7 mouse cellular contexts compared by ENCODE assay signal in the genomic region with DNA sequence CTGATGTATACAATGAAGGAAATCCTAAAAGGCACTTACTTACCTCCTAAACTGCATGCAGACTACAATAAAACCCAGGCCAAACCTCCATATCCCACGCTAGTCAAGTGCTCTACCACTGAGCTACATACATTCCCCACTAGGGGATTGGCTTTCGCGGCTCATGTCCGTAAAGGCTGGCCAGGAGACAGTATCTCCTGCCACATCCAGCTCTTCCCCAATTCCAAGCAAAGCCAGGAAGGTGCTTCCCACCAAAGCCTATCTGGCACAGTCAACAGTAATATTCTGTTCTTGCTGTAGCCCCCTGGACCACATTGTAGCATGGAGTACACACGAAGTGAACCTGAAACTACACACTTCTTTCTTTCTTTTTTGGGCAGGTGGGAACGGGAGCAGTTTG. TPM values are rescaled to one million over a fixed set of nuclear protein-coding genes. Genes with fewer than 3 reads are reported as not detected.
A peak's percentile ranks its signal among the peaks of the same experiment; 100 is the strongest.
DNase-seq lines count a peak whose midpoint lies in the region; ATAC-seq and TF ChIP-seq lines count a peak whose summit lies in the region.

No protein-coding gene starts in this region.

- H3K9ac ChIP-seq in lung, embryonic 14.5 days = peak overlapping the region; percentile 83
- H3K9ac ChIP-seq in embryonic facial prominence, embryonic 12.5 days = peak overlapping the region; percentile 90

- no peak for DNase-seq in lung, embryonic 14.5 days
- DNase-seq in lung, postnatal 36 days = no peak
- no peak for DNase-seq in limb, embryonic 10.5 days (ENCODE audit: low spot score)
- DNase-seq in adipocyte (ENCODE audit: low spot score) = no peak
- DNase-seq in right cerebral cortex, adult 18-20 months = no peak

- H3K9me3 ChIP-seq in lung, embryonic 14.5 days (ENCODE audit: low read depth, low read length) = no peaks in the 10 kb centered on the region
- H3K9me3 ChIP-seq in embryonic facial prominence, embryonic 12.5 days = no peaks in the 10 kb centered on the region
- H3K9me3 ChIP-seq in limb, embryonic 10.5 days (replicated peaks) = no peaks in the 10 kb centered on the region

- peaks cover 2% of the 10 kb centered on the region; the same call in 1 of the 2 replicates for H3K36me3 ChIP-seq in lung, embryonic 14.5 days (ENCODE audit: insufficient read depth)
- H3K36me3 ChIP-seq in embryonic facial prominence, embryonic 12.5 days = peaks cover 29% of the 10 kb centered on the region
- peaks cover 28% of the 10 kb centered on the region for H3K36me3 ChIP-seq in limb, embryonic 10.5 days
- peaks cover 23% of the 10 kb centered on the region for H3K36me3 ChIP-seq in small intestine, adult 2 months (ENCODE audit: control insufficient read depth, insufficient read depth, low read length)

- peak overlapping the region; percentile 93 for H3K4me3 ChIP-seq in lung, embryonic 14.5 days (ENCODE audit: low read depth, low read length)
- peak overlapping the region; percentile 88 for H3K4me3 ChIP-seq in embryonic facial prominence, embryonic 12.5 days
- H3K4me3 ChIP-seq in limb, embryonic 10.5 days = peak overlapping the region; percentile 96
- H3K4me3 ChIP-seq in small intestine, adult 2 months (ENCODE audit: low read depth, low read length) = peak overlapping the region; percentile 96

- no peak for ATAC-seq in lung, embryonic 14.5 days (ENCODE audit: insufficient read depth)
- ATAC-seq in embryonic facial prominence, embryonic 12.5 days (ENCODE audit: insufficient number of reproducible peaks, insufficient read depth, low FRiP score, low TSS enrichment) = no peak

- TF ChIP-seq CTCF in lung, embryonic 14.5 days (IDR thresholded peaks at IDR 0.05; ENCODE audit: low read depth) = peak; percentile 53
- TF ChIP-seq CTCF in small intestine, adult 2 months (IDR thresholded peaks at IDR 0.05; ENCODE audit: extremely low read depth, insufficient read length, insufficient replicate concordance, low read depth, low read length) = peak; percentile 34; the same call in 1 of the 2 replicates

- no peaks in the 10 kb centered on the region for H3K4me1 ChIP-seq in lung, embryonic 14.5 days (ENCODE audit: insufficient read depth)
- H3K4me1 ChIP-seq in embryonic facial prominence, embryonic 12.5 days = peaks cover 16% of the 10 kb centered on the region; the same call in 1 of the 2 replicates
- peaks cover 39% of the 10 kb centered on the region for H3K4me1 ChIP-seq in limb, embryonic 10.5 days
- H3K4me1 ChIP-seq in small intestine, adult 2 months (ENCODE audit: control insufficient read depth, insufficient read depth, insufficient read length, low read length) = peaks cover 5% of the 10 kb centered on the region; the same call in 1 of the 2 replicates

- H3K27me3 ChIP-seq in lung, embryonic 14.5 days (ENCODE audit: insufficient read depth, low read length) = no peaks in the 10 kb centered on the region
- H3K27me3 ChIP-seq in embryonic facial prominence, embryonic 12.5 days = no peaks in the 10 kb centered on the region
- peaks cover 19% of the 10 kb centered on the region for H3K27me3 ChIP-seq in limb, embryonic 10.5 days (ENCODE audit: low read depth, poor library complexity, severe bottlenecking)
- no peaks in the 10 kb centered on the region for H3K27me3 ChIP-seq in small intestine, adult 2 months (ENCODE audit: control insufficient read depth, insufficient read depth, low read length)

- no peak overlapping the region for H3K27ac ChIP-seq in lung, embryonic 14.5 days (ENCODE audit: low read depth)
- H3K27ac ChIP-seq in embryonic facial prominence, embryonic 12.5 days = no peak overlapping the region
- peak overlapping the region; percentile 95; the same call in 1 of the 2 replicates for H3K27ac ChIP-seq in limb, embryonic 10.5 days
- H3K27ac ChIP-seq in small intestine, adult 2 months (ENCODE audit: insufficient read depth, low read depth, low read length) = no peak overlapping the region

- H3K4me2 ChIP-seq in lung, embryonic 14.5 days = peak overlapping the region; percentile 97
- H3K4me2 ChIP-seq in embryonic facial prominence, embryonic 12.5 days (replicated peaks) = peak overlapping the region; percentile 89

- 18% methylated on average over 6 of the region's 6 CpGs for WGBS in lung, embryonic 14.5 days
- WGBS in embryonic facial prominence, embryonic 12.5 days = 19% methylated on average over 6 of the region's 6 CpGs
- 21% methylated on average over 6 of the region's 6 CpGs for WGBS in limb, embryonic 10.5 days
- WGBS in small intestine, adult 2 months = 29% methylated on average over 6 of the region's 6 CpGs

- TF ChIP-seq POLR2A in small intestine, adult 2 months (IDR thresholded peaks at IDR 0.05; ENCODE audit: low read depth, low read length) = no peak

RNA-seq across cellular contexts. Expression of a gene that starts 0.9 kb away (rescaled TPM):
- polyA plus RNA-seq in lung, embryonic 14.5 days (2014; fragmentation: Nextera tagmentation; extraction: Ambion mirVana) = 10.5 and 11.0 TPM in 2 replicates
- polyA plus RNA-seq in embryonic facial prominence, embryonic 12.5 days (2016; fragmentation: Nextera tagmentation; extraction: Ambion mirVana) = 15.0 and 17.0 TPM in 2 replicates
- 14.6 and 19.7 TPM in 2 replicates for polyA plus RNA-seq in limb, embryonic 10.5 days (2016; fragmentation: Nextera tagmentation; extraction: Ambion mirVana)
- 26.4 and 49.8 TPM in 2 replicates for polyA plus RNA-seq in small intestine, adult 2 months (2012; rRNA removed)

RNA-seq across cellular contexts. Expression of a gene that starts 0.9 kb away (rescaled TPM):
- 87.5 and 101 TPM in 2 replicates for polyA plus RNA-seq in lung, embryonic 14.5 days (2014; fragmentation: Nextera tagmentation; extraction: Ambion mirVana)
- 134 TPM in 2 replicates for polyA plus RNA-seq in embryonic facial prominence, embryonic 12.5 days (2016; fragmentation: Nextera tagmentation; extraction: Ambion mirVana)
- polyA plus RNA-seq in limb, embryonic 10.5 days (2016; fragmentation: Nextera tagmentation; extraction: Ambion mirVana) = 115 and 133 TPM in 2 replicates
- 136 and 209 TPM in 2 replicates for polyA plus RNA-seq in small intestine, adult 2 months (2012; rRNA removed)

RNA-seq across cellular contexts. Expression of a gene that starts 42.7 kb away (rescaled TPM):
- polyA plus RNA-seq in lung, embryonic 14.5 days (2014; fragmentation: Nextera tagmentation; extraction: Ambion mirVana) = 118 and 136 TPM in 2 replicates
- polyA plus RNA-seq in embryonic facial prominence, embryonic 12.5 days (2016; fragmentation: Nextera tagmentation; extraction: Ambion mirVana) = 125 and 129 TPM in 2 replicates
- polyA plus RNA-seq in limb, embryonic 10.5 days (2016; fragmentation: Nextera tagmentation; extraction: Ambion mirVana) = 178 and 236 TPM in 2 replicates
- 8.0 and 8.4 TPM in 2 replicates for polyA plus RNA-seq in small intestine, adult 2 months (2012; rRNA removed)

RNA-seq across cellular contexts. Expression of a gene that starts 42.7 kb away (rescaled TPM):
- polyA plus RNA-seq in lung, embryonic 14.5 days (2014; fragmentation: Nextera tagmentation; extraction: Ambion mirVana) = 28.7 and 31.0 TPM in 2 replicates
- polyA plus RNA-seq in embryonic facial prominence, embryonic 12.5 days (2016; fragmentation: Nextera tagmentation; extraction: Ambion mirVana) = 32.1 and 33.6 TPM in 2 replicates
- polyA plus RNA-seq in limb, embryonic 10.5 days (2016; fragmentation: Nextera tagmentation; extraction: Ambion mirVana) = 32.1 and 32.2 TPM in 2 replicates
- polyA plus RNA-seq in small intestine, adult 2 months (2012; rRNA removed) = 9.0 and 13.6 TPM in 2 replicates

RNA-seq across cellular contexts. Expression of a gene that starts 42.8 kb away (rescaled TPM):
- 82.2 and 84.5 TPM in 2 replicates for polyA plus RNA-seq in lung, embryonic 14.5 days (2014; fragmentation: Nextera tagmentation; extraction: Ambion mirVana)
- polyA plus RNA-seq in embryonic facial prominence, embryonic 12.5 days (2016; fragmentation: Nextera tagmentation; extraction: Ambion mirVana) = 70.8 and 74.0 TPM in 2 replicates
- 69.7 and 74.4 TPM in 2 replicates for polyA plus RNA-seq in limb, embryonic 10.5 days (2016; fragmentation: Nextera tagmentation; extraction: Ambion mirVana)
- 96.1 and 199 TPM in 2 replicates for polyA plus RNA-seq in small intestine, adult 2 months (2012; rRNA removed)

Comparison
In these comparisons a context has a peak if more than half of its experiments do, and no peak if none do; other contexts are left out.
1. RNA of a gene that starts 42.7 kb away (polyA plus RNA-seq): 178 to 236 TPM in limb, embryonic 10.5 days, 118 to 136 TPM in lung, embryonic 14.5 days and 125 to 129 TPM in embryonic facial prominence, embryonic 12.5 days; 8.0 to 8.4 TPM in small intestine, adult 2 months; every median in the first group is over 10 times any median in the second.
2. Peak in every context shown above with its lines, with median percentiles within 50 percentile points of each other: H3K4me3 ChIP-seq.